Mouse (Mus musculus) CH12.LX (cell line): ENCODE measurements around the gene Tnfsf18. TPM values are rescaled to one million over a fixed set of nuclear protein-coding genes. Genes with fewer than 3 reads are reported as not detected.

Experiments
- DNase-seq: peaks from one replicate; pipeline ENCODE4 v3.0.0-alpha.2; 2013; ENCODE audit errors: extremely low read depth
- H3K27ac ChIP-seq: 2 replicates; pipeline ENCODE4 v1.5.1; 2012; ENCODE audit warnings: low read depth, mild to moderate bottlenecking, control low read depth, moderate library complexity; ENCODE audit not compliant: insufficient read depth
- H3K27me3 ChIP-seq: replicated peaks from 2 replicates; pipeline ENCODE3; 2012; ENCODE audit warnings: inconsistent platforms
- H3K36me3 ChIP-seq, 2 experiments: replicated peaks in 1 of 2; 2 replicates each; pipeline versions ENCODE3 to v1.6.1; 2012; ENCODE audit warnings: inconsistent platforms in 1 of 2, low read length in 1 of 2, mild to moderate bottlenecking in 1 of 2, mixed read lengths in 1 of 2, moderate library complexity in 1 of 2; ENCODE audit not compliant: control insufficient read depth in 1 of 2, insufficient read depth in 1 of 2
- H3K4me1 ChIP-seq, 2 experiments: 2 replicates each; pipeline ENCODE4 v1.6.1; 2012; ENCODE audit warnings: inconsistent platforms in 1 of 2, moderate library complexity in 1 of 2; ENCODE audit not compliant: insufficient read depth in 2 of 2, control insufficient read depth in 1 of 2
- H3K4me2 ChIP-seq: 2 replicates; pipeline ENCODE4 v1.6.1; 2012; ENCODE audit warnings: low read depth, mild to moderate bottlenecking, control low read depth; ENCODE audit not compliant: poor library complexity, insufficient read depth, severe bottlenecking
- H3K4me3 ChIP-seq, 3 experiments: fragments of 150-350 bp in 1 of 3; sonication (generic) in 1 of 3; replicated peaks in 1 of 3; 2 replicates each; pipeline versions ENCODE3 to v1.5.1; 2011 to 2012; ENCODE audit warnings: low read depth in 2 of 3, low read length in 2 of 3, mild to moderate bottlenecking in 2 of 3, moderate library complexity in 2 of 3, control low read depth in 1 of 3, improper control_type of control experiment in 1 of 3, inconsistent platforms in 1 of 3, mixed read lengths in 1 of 3; ENCODE audit not compliant: poor library complexity in 1 of 3
- H3K79me2 ChIP-seq: replicated peaks from 2 replicates; pipeline ENCODE4 v1.6.1; 2012; ENCODE audit warnings: mild to moderate bottlenecking, moderate library complexity; ENCODE audit not compliant: control insufficient read depth, poor library complexity, insufficient read depth, severe bottlenecking; ENCODE audit errors: extremely low read depth
- H3K9ac ChIP-seq: 2 replicates; pipeline ENCODE4 v1.6.1; 2012; ENCODE audit warnings: low read depth, mild to moderate bottlenecking, control low read depth, moderate library complexity; ENCODE audit not compliant: insufficient read depth
- H3K9me3 ChIP-seq: replicated peaks from 2 replicates; pipeline ENCODE3; 2012; ENCODE audit warnings: low read length, inconsistent platforms, mixed read lengths
- BHLHE40 ChIP-seq: IDR thresholded peaks from 2 replicates; pipeline ENCODE4 v1.6.1; 2011; ENCODE audit warnings: mild to moderate bottlenecking, low read depth, low read length, improper control_type of control experiment
- CHD1 ChIP-seq: IDR thresholded peaks from 2 replicates; pipeline ENCODE4 v1.6.1; 2012; ENCODE audit warnings: low read depth, low read length, improper control_type of control experiment, inconsistent platforms
- CTCF ChIP-seq, 2 experiments: IDR thresholded peaks in 1 of 2; conservative IDR thresholded peaks in 1 of 2; 2 replicates each; pipeline ENCODE4 v1.5.1; 2011 to 2012; ENCODE audit warnings: low read depth in 2 of 2, low read length in 2 of 2, improper control_type of control experiment in 1 of 2, inconsistent platforms in 1 of 2, mild to moderate bottlenecking in 1 of 2, moderate library complexity in 1 of 2
- EP300 ChIP-seq: IDR thresholded peaks from 2 replicates; pipeline ENCODE4 v1.6.1; 2011; ENCODE audit warnings: low read length, improper control_type of control experiment
- ETS1 ChIP-seq: conservative IDR thresholded peaks from 2 replicates; pipeline ENCODE4 v1.6.1; 2012; ENCODE audit warnings: low read depth, mild to moderate bottlenecking, inconsistent platforms, low read length, improper control_type of control experiment, moderate library complexity
- GABPA ChIP-seq: IDR thresholded peaks from 2 replicates; pipeline ENCODE4 v1.6.1; 2012; ENCODE audit warnings: low read depth, low read length, improper control_type of control experiment, inconsistent platforms; ENCODE audit not compliant: insufficient replicate concordance
- KAT2A ChIP-seq: IDR thresholded peaks from 2 replicates; pipeline ENCODE4 v1.6.1; 2012; ENCODE audit warnings: low read length, improper control_type of control experiment, inconsistent platforms; ENCODE audit not compliant: insufficient replicate concordance
- MAX ChIP-seq: IDR thresholded peaks from 2 replicates; pipeline ENCODE4 v1.6.1; 2011; ENCODE audit warnings: low read length, improper control_type of control experiment
- MAZ ChIP-seq: IDR thresholded peaks from 2 replicates; pipeline ENCODE4 v1.6.1; 2012; ENCODE audit warnings: low read depth, mild to moderate bottlenecking, inconsistent platforms, low read length, improper control_type of control experiment, moderate library complexity
- MEF2A ChIP-seq: IDR thresholded peaks from 2 replicates; pipeline ENCODE4 v1.6.1; 2014; ENCODE audit warnings: low read depth, mild to moderate bottlenecking, inconsistent platforms, low read length, improper control_type of control experiment, borderline replicate concordance
- MXI1 ChIP-seq: IDR thresholded peaks from 2 replicates; pipeline ENCODE4 v1.6.1; 2011; ENCODE audit warnings: mild to moderate bottlenecking, low read depth, low read length, improper control_type of control experiment
- PAX5 ChIP-seq: IDR thresholded peaks from 2 replicates; pipeline ENCODE4 v1.6.1; 2012; ENCODE audit warnings: low read length, inconsistent platforms, mixed read lengths
- POLR2A ChIP-seq: IDR thresholded peaks from 2 replicates; pipeline ENCODE4 v1.6.1; 2011; ENCODE audit warnings: low read depth, mild to moderate bottlenecking, improper control_type of control experiment, low read length
- POLR2AphosphoS2 ChIP-seq: IDR thresholded peaks from 2 replicates; pipeline ENCODE4 v1.6.1; 2011; ENCODE audit warnings: low read depth, low read length, improper control_type of control experiment
- RAD21 ChIP-seq: IDR thresholded peaks from 2 replicates; pipeline ENCODE4 v1.6.1; 2011; ENCODE audit warnings: low read depth, mild to moderate bottlenecking, low read length, improper control_type of control experiment, moderate library complexity
- SMC3 ChIP-seq: IDR thresholded peaks from 2 replicates; pipeline ENCODE4 v1.6.1; 2011; ENCODE audit warnings: low read depth, low read length, improper control_type of control experiment
- TCF12 ChIP-seq: IDR thresholded peaks from 2 replicates; pipeline ENCODE4 v1.6.1; 2014; ENCODE audit warnings: low read depth, mild to moderate bottlenecking, inconsistent platforms, low read length, improper control_type of control experiment
- UBTF ChIP-seq: IDR thresholded peaks from 2 replicates; pipeline ENCODE4 v1.6.1; 2012; ENCODE audit warnings: low read depth, mild to moderate bottlenecking, inconsistent platforms, low read length, improper control_type of control experiment, moderate library complexity
- USF1 ChIP-seq: IDR thresholded peaks from 2 replicates; pipeline ENCODE4 v1.6.1; 2014; ENCODE audit warnings: low read depth, mild to moderate bottlenecking, inconsistent platforms, low read length, improper control_type of control experiment
- ZNF384 ChIP-seq: IDR thresholded peaks from 2 replicates; pipeline ENCODE4 v1.6.1; 2012; ENCODE audit warnings: low read depth, low read length, improper control_type of control experiment, inconsistent platforms
- dilution Hi-C: fragments of 300-500 bp; cut with MboI; formaldehyde crosslinking; loops from 2 replicates; pipeline ENCODE4 v1.14.3; 2020; ENCODE audit warnings: low sequenced_read_pairs; ENCODE audit not compliant: extremely low pct_unique_long_range_greater_than_20kb, extremely low pct_ligation_motif_present
- in situ Hi-C: fragments of 300-500 bp; cut with MboI; formaldehyde crosslinking; loops from 3 replicates; pipeline ENCODE4 v1.14.3; 2019; ENCODE audit warnings: low sequenced_read_pairs, low pct_ligation_motif_present, low pct_unique_long_range_greater_than_20kb, mixed read lengths
- polyA plus RNA-seq: library from polyadenylated mRNA; unstranded; fragments of >175 nt; gene quantifications from 2 replicates; pipeline ENCODE4 v1.2.1, GENCODE M21; 2012; ENCODE audit warnings: low read depth; ENCODE audit not compliant: insufficient read length
- total RNA-seq, 2 experiments: library from RNA; depleted of rRNA; stranded (reverse); fragments of 300-350 nt in 1 of 2; fragments of >200 nt in 1 of 2; gene quantifications; 2 replicates each; pipeline ENCODE4 v1.2.3; 2012 to 2014

The Tnfsf18 gene
- total and polyA plus RNA-seq, 3 experiments: 0.42 to 0.89 (median 0.78) TPM

GRCm38 (mm10) chr1:161463388-161464085, 30.9 kb upstream of the Tnfsf18 start:
- Histone ChIP-seq H3K4me2 (peak overlapping the region; percentile 69), H3K36me3 (no peaks in the 10 kb centered on the region), H3K9me3 (no peaks in the 10 kb centered on the region), H3K27ac (no peak overlapping the region), H3K4me3 (no peak overlapping the region), H3K9ac (no peak overlapping the region)
- dilution Hi-C loops: no loop called here
- in situ Hi-C loops: no loop called here
- no peak for TF ChIP-seq USF1
- TF ChIP-seq EP300: peak; percentile 22; the same call in 1 of the 2 replicates
- TF ChIP-seq MEF2A: peak; percentile 20; the same call in 1 of the 2 replicates
- TF ChIP-seq SMC3: no peak
- peak; percentile 32; the same call in 1 of the 2 replicates for TF ChIP-seq TCF12
- peak; percentile 36 for TF ChIP-seq ETS1
- peak; percentile 80; the same call in 1 of the 2 replicates for TF ChIP-seq ZNF384
- TF ChIP-seq, all 38 proteins: peak for 5
- H3K27me3 ChIP-seq: no peaks in the 10 kb centered on the region
- peaks cover 4 to 25% of the 10 kb centered on the region in 2 experiments for H3K4me1 ChIP-seq
- DNase-seq: peak; percentile 29
- H3K79me2 ChIP-seq: no peaks in the 10 kb centered on the region

GRCm38 (mm10) chr1:161477221-161477620, 17.2 kb upstream of the Tnfsf18 start:
- no peaks in the 10 kb centered on the region for H3K36me3 ChIP-seq
- TF ChIP-seq GABPA: no peak
- TF ChIP-seq UBTF: no peak
- TF ChIP-seq CTCF (conservative IDR thresholded peaks at IDR 0.05 in 1 of 2, IDR thresholded peaks at IDR 0.05 in 1 of 2; ENCODE audit: low read depth in 2 of 2, low read length in 2 of 2): no peak
- TF ChIP-seq POLR2A: no peak
- TF ChIP-seq POLR2AphosphoS2: no peak
- no peak for TF ChIP-seq CHD1
- no peak for TF ChIP-seq PAX5
- no peak for TF ChIP-seq ZNF384
- no peak for TF ChIP-seq MEF2A
- no peak for TF ChIP-seq MAX
- TF ChIP-seq RAD21: no peak
- TF ChIP-seq MAZ: no peak
- TF ChIP-seq MXI1: no peak
- TF ChIP-seq BHLHE40: no peak
- TF ChIP-seq KAT2A: no peak
- H3K79me2 ChIP-seq: no peaks in the 10 kb centered on the region
- no peak overlapping the region for H3K4me3 ChIP-seq
- no peak overlapping the region for H3K9ac ChIP-seq
- no peaks in the 10 kb centered on the region for H3K9me3 ChIP-seq
- H3K4me1 ChIP-seq: peaks cover 3 to 8% of the 10 kb centered on the region in 2 experiments; a peak in 3 of 4 replicates
- no peak for DNase-seq
- in situ Hi-C loops (no loop called here), dilution Hi-C loops (no loop called here)
- no peak overlapping the region for H3K4me2 ChIP-seq
- H3K27me3 ChIP-seq: no peaks in the 10 kb centered on the region
- H3K27ac ChIP-seq: no peak overlapping the region
